Mouse (Mus musculus) small intestine, adult 2 months (tissue): ENCODE results near the gene Gstm6.

Experiments used
- CTCF ChIP-seq: fragments of 200-500 bp; IDR thresholded peaks from 2 replicates; pipeline ENCODE4 v1.5.1; 2012; ENCODE audit warnings: low read depth, mild to moderate bottlenecking, control low read depth, inconsistent platforms, low read length, moderate library complexity, mixed read lengths; ENCODE audit not compliant: insufficient replicate concordance, insufficient read length; ENCODE audit errors: extremely low read depth
- POLR2A ChIP-seq: fragments of 200-500 bp; IDR thresholded peaks from 2 replicates; pipeline ENCODE4 v1.6.1; 2012; ENCODE audit warnings: low read depth, mild to moderate bottlenecking, control low read depth, inconsistent platforms, low read length, moderate library complexity

GRCm38 (mm10) chr3:107965592-107965991, 22.0 kb upstream of the Gstm6 start:
- TF ChIP-seq CTCF (no peak), POLR2A (no peak)
